Mouse (Mus musculus) Muller cell, postnatal 12 days (primary cell): ENCODE data around the gene Mt3.
"Not testable (repeated sequence)": the region's sequence is repeated elsewhere in the genome, so short reads cannot be mapped to it uniquely, and the experiment has no call there.

Source experiments
- DNase-seq: peaks from one replicate; pipeline ENCODE4 v3.0.0-alpha.2; 2015; ENCODE audit errors: inconsistent ontology term

Mt3 gene

DNA sequence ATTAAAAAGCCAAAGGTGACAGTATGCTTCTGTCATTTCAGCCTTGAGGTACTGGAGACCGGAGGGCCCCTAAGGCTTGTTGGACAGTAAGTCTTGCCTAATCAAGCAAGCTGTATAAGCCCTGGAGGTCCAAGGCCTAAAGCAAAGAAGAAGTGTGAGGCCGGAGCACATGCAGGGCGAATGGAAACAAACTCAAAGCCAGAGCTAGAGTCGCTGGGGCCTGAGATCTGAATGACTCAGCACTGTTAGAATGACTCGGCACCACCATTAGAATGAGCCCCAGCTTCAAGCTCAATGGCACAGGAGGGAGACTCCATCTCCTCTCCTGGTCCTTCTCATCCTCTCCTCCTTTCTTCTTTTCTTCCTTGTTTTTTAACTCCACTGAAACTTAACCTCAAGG, 1.5 kb upstream of the Mt3 start:
- DNase-seq = no peak

GRCm38 (mm10) chr8:94153451-94153850, 1.0 kb downstream of the Mt3 start:
- DNase-seq = no peak

GRCm38 (mm10) chr8:94154537-94154936, 2.1 kb downstream of the Mt3 start:
- DNase-seq = peak; percentile 48

- no peak for DNase-seq
These were observed 3.7 kb downstream of the Mt3 start for GRCm38 (mm10) chr8:94156092-94156491.

GRCm38 (mm10) chr8:94165772-94166171, 13.4 kb downstream of the Mt3 start:
- DNase-seq = not testable (repeated sequence)

GRCm38 (mm10) chr8:94167244-94167643, 14.8 kb downstream of the Mt3 start:
- DNase-seq = peak; percentile 75

GRCm38 (mm10) chr8:94169547-94169946, 17.1 kb downstream of the Mt3 start:
- DNase-seq = no peak

GRCm38 (mm10) chr8:94171321-94171755, 18.9 kb downstream of the Mt3 start:
- DNase-seq = peak; percentile 87

GRCm38 (mm10) chr8:94172075-94172808, 19.8 kb downstream of the Mt3 start, which contains the start of gene Mt2:
Gene Mt2 (plus strand): TSS chr8:94172664.
- DNase-seq = peak; percentile 99

- peak; percentile 64 for DNase-seq
These were observed 20.7 kb downstream of the Mt3 start for GRCm38 (mm10) chr8:94172809-94173732.

- no peak for DNase-seq
These were observed 21.5 kb downstream of the Mt3 start for GRCm38 (mm10) chr8:94173848-94174403.

GRCm38 (mm10) chr8:94174619-94175213, 22.3 kb downstream of the Mt3 start:
- DNase-seq = peak; percentile 70

- DNase-seq = no peak
These were observed 25.4 kb downstream of the Mt3 start for GRCm38 (mm10) chr8:94177716-94178390.

- peak; percentile 97 for DNase-seq
These were observed 26.7 kb downstream of the Mt3 start, which contains the start of gene Mt1 for GRCm38 (mm10) chr8:94178857-94179712. Gene Mt1 (plus strand): TSS chr8:94179082.

GRCm38 (mm10) chr8:94179713-94180560, 27.5 kb downstream of the Mt3 start:
- DNase-seq = no peak

GRCm38 (mm10) chr8:94180561-94180908, 28.1 kb downstream of the Mt3 start:
- DNase-seq = no peak

- DNase-seq = no peak
These were observed 29.9 kb downstream of the Mt3 start for GRCm38 (mm10) chr8:94182055-94182929.

DNA sequence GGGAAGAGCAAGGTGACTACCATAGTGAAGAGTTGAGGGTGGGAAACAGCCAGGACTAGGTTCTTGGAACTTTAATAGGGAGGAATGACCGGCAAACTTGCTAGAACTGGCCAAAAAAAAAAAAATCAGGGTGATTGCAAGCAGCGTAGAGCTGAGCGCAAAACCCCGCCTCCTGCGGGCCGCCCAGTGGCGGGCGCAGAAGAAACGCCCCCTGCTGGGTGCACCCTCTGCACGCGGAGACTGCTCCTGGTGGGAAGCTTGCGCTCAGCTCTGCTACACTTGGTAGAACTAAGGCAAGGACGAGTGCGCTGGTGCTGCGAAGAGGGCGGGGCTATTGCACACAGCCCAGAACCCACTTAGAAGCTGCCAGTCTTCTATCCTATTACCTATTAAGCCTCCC, 30.7 kb downstream of the Mt3 start:
- DNase-seq = peak; percentile 81
